Mouse (Mus musculus): ENCODE measurements around the gene Gabpb1. TPM values are rescaled to one million over a fixed set of nuclear protein-coding genes. Genes with fewer than 3 reads are reported as not detected.

Gene Gabpb1
- polyA plus RNA-seq (2015; fragmentation: Nextera tagmentation; extraction: Ambion mirVana) = 31.5 and 33.1 TPM in 2 replicates

DNA sequence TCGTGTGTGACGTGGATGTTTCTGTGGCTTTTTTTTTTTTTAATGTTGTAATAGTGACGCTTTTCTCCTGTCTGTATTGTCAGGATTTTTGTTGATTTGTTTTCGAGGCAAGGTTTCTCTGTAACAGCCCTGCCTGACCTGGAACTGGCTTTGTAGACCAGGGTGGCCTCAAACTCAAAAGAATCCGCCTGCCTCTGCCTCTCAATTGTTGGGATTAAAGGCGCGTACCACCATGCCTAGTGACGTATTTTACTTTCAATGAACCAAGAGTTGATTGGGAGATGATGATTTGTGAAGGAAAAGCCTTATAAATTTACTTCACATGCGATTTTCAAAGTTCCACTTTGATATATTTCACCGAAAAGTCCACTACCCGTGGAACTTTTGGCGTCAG lies at the start of gene Gabpb1:
Gene Gabpb1, minus strand, starts transcription at position 216 of the 394 bp plus-strand sequence.
- Histone ChIP-seq H3K9me3 (ENCODE audit: control insufficient read depth, low read length) (no peaks in the 10 kb centered on the region), H3K4me1 (ENCODE audit: control insufficient read depth, insufficient read depth, low read length) (peaks cover 22% of the 10 kb centered on the region), H3K27me3 (replicated peaks; ENCODE audit: control insufficient read depth, insufficient read depth, low read length) (no peaks in the 10 kb centered on the region), H3K36me3 (ENCODE audit: control insufficient read depth, insufficient read depth, low read length) (no peaks in the 10 kb centered on the region), H3K4me3 (ENCODE audit: low read length) (peak within 1 kb of the TSS; percentile 97), H3K4me2 (ENCODE audit: low read depth, low read length) (peak within 1 kb of the TSS; percentile 70), H3K27ac (ENCODE audit: low read length) (peak within 1 kb of the TSS; percentile 100), H3K9ac (ENCODE audit: low read depth, low read length) (peak within 1 kb of the TSS; percentile 99)
- no peak for ATAC-seq
- 21% methylated on average over 12 of the region's 12 CpGs for WGBS

GRCm38 (mm10) chr2:126712950-126713349 lies 36.8 kb upstream of the Gabpb1 start:
- Histone ChIP-seq H3K4me1 (ENCODE audit: control insufficient read depth, insufficient read depth, low read length) (peaks cover 4% of the 10 kb centered on the region; the same call in 1 of the 2 replicates), H3K9me3 (ENCODE audit: control insufficient read depth, low read length) (no peaks in the 10 kb centered on the region), H3K4me3 (ENCODE audit: low read length) (no peak overlapping the region), H3K36me3 (ENCODE audit: control insufficient read depth, insufficient read depth, low read length) (no peaks in the 10 kb centered on the region), H3K27ac (ENCODE audit: low read length) (no peak overlapping the region), H3K4me2 (ENCODE audit: low read depth, low read length) (no peak overlapping the region), H3K9ac (ENCODE audit: low read depth, low read length) (no peak overlapping the region), H3K27me3 (replicated peaks; ENCODE audit: control insufficient read depth, insufficient read depth, low read length) (no peaks in the 10 kb centered on the region)
- no peak for ATAC-seq

- Histone ChIP-seq H3K4me2 (ENCODE audit: low read depth, low read length) (no peak overlapping the region), H3K36me3 (ENCODE audit: control insufficient read depth, insufficient read depth, low read length) (no peaks in the 10 kb centered on the region), H3K9me3 (ENCODE audit: control insufficient read depth, low read length) (no peaks in the 10 kb centered on the region), H3K4me3 (ENCODE audit: low read length) (no peak overlapping the region), H3K4me1 (ENCODE audit: control insufficient read depth, insufficient read depth, low read length) (peaks cover 6% of the 10 kb centered on the region; the same call in 1 of the 2 replicates), H3K9ac (ENCODE audit: low read depth, low read length) (no peak overlapping the region), H3K27me3 (replicated peaks; ENCODE audit: control insufficient read depth, insufficient read depth, low read length) (no peaks in the 10 kb centered on the region), H3K27ac (ENCODE audit: low read length) (no peak overlapping the region)
- WGBS = 98% methylated on average over 5 of the region's 5 CpGs
- ATAC-seq = no peak
Measured at GRCm38 (mm10) chr2:126712526-126712925, 36.4 kb upstream of the Gabpb1 start.

DNA sequence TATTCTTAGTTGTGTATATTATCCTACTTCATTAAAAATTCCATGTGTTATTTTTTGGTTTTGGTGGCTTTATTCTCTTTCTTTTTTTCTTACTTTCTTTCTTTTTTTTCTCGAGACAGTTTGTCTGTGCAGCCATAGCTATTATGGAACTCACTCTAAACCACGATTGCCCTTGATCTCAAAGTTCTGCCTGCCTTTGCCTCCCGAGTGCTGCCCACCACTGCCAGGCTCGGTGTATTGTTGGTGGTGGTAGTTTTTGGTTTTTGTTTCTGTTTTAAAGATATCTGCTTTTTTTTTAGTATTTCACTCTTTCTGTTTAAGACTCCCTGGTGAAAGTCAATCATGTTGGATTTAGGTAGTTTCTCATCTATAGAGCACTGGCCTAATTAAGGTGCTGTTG lies 32.2 kb upstream of the Gabpb1 start:
- H3K36me3 ChIP-seq (ENCODE audit: control insufficient read depth, insufficient read depth, low read length) = no peaks in the 10 kb centered on the region
- no peak overlapping the region for H3K27ac ChIP-seq (ENCODE audit: low read length)
- no peak overlapping the region for H3K4me3 ChIP-seq (ENCODE audit: low read length)
- H3K4me1 ChIP-seq (ENCODE audit: control insufficient read depth, insufficient read depth, low read length) = peaks cover 6% of the 10 kb centered on the region; the same call in 1 of the 2 replicates
- no peaks in the 10 kb centered on the region for H3K27me3 ChIP-seq (replicated peaks; ENCODE audit: control insufficient read depth, insufficient read depth, low read length)
- no peaks in the 10 kb centered on the region for H3K9me3 ChIP-seq (ENCODE audit: control insufficient read depth, low read length)
- no peak for ATAC-seq
- peak overlapping the region; percentile 59 for H3K4me2 ChIP-seq (ENCODE audit: low read depth, low read length)
- 78% methylated on average over 4 of the region's 4 CpGs for WGBS
- H3K9ac ChIP-seq (ENCODE audit: low read depth, low read length) = peak overlapping the region; percentile 93; the same call in 1 of the 2 replicates

- ATAC-seq = peak; percentile 91
- Histone ChIP-seq H3K27me3 (replicated peaks; ENCODE audit: control insufficient read depth, insufficient read depth, low read length) (no peaks in the 10 kb centered on the region), H3K9ac (ENCODE audit: low read depth, low read length) (peak overlapping the region; percentile 93), H3K27ac (ENCODE audit: low read length) (peak overlapping the region; percentile 82), H3K4me2 (ENCODE audit: low read depth, low read length) (peak overlapping the region; percentile 59), H3K4me3 (ENCODE audit: low read length) (peak overlapping the region; percentile 92), H3K4me1 (ENCODE audit: control insufficient read depth, insufficient read depth, low read length) (peaks cover 6% of the 10 kb centered on the region; the same call in 1 of the 2 replicates), H3K9me3 (ENCODE audit: control insufficient read depth, low read length) (no peaks in the 10 kb centered on the region), H3K36me3 (ENCODE audit: control insufficient read depth, insufficient read depth, low read length) (no peaks in the 10 kb centered on the region)
- WGBS = 2% methylated on average over 23 of the region's 23 CpGs
Measured at GRCm38 (mm10) chr2:126707438-126707779, 31.3 kb upstream of the Gabpb1 start.

DNA sequence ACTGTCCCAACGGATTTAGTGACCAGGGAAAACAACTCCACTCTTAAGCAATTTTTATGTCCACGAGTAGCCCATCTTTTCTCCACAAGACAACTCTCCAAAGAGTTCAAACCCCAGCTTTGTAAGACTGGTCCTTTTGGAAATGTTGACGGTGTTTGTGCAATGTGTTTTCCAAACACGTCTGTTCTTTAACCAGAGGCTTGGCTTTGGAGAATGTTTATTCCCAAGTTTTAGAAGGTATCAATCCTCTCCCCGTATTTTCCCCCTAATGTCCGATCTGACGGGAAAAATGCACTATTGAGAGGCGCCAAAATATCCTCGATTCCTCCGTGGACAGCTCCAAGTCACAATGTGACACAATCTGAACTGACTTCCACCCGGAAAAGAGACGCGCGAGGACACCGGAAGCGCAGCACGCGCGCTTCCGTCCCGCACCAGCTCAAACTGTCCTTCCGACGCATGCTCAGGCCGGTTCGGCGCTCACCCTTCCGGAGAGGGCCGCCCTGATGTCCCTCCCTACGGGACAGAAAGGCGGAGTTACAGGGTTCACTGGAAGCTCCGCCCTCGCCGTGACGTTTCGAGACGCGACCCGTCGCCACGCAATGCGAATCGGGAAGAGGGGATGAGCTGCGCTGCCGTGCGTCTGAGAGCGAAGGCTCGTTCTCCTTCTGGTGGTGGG lies 30.8 kb upstream of the Gabpb1 start, which contains the start of gene Usp8:
Gene Usp8, plus strand, starts transcription at position 570 of the 679 bp plus-strand sequence.
- Histone ChIP-seq H3K27me3 (replicated peaks; ENCODE audit: control insufficient read depth, insufficient read depth, low read length) (no peaks in the 10 kb centered on the region), H3K4me2 (ENCODE audit: low read depth, low read length) (peak within 1 kb of the TSS; percentile 71), H3K9ac (ENCODE audit: low read depth, low read length) (peak within 1 kb of the TSS; percentile 93), H3K9me3 (ENCODE audit: control insufficient read depth, low read length) (no peaks in the 10 kb centered on the region), H3K27ac (ENCODE audit: low read length) (peak within 1 kb of the TSS; percentile 82), H3K4me3 (ENCODE audit: low read length) (peak within 1 kb of the TSS; percentile 92), H3K4me1 (ENCODE audit: control insufficient read depth, insufficient read depth, low read length) (peaks cover 6% of the 10 kb centered on the region; the same call in 1 of the 2 replicates), H3K36me3 (ENCODE audit: control insufficient read depth, insufficient read depth, low read length) (no peaks in the 10 kb centered on the region)
- WGBS = 3% methylated on average over 47 of the region's 47 CpGs
- peak; percentile 100 for ATAC-seq

DNA sequence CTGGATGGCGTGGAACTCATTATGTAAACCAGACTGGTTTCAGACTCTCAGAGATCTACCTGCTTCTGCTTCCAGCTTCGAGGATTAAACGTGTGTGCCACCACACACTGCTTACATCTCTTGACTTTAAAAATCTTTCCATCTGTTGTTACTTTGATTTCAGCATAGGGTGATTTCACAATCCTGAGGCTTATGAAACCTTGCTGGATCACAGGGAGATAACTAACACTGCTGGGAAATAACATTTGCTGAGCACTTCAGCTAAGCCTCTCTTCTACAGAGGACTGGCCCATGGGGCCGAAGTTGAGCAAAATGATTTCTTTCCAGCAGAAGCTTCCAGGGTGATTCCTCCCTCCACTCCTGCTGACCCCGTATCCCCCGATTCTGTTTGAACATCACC lies 19.1 kb upstream of the Gabpb1 start:
- H3K4me1 ChIP-seq (ENCODE audit: control insufficient read depth, insufficient read depth, low read length) = no peaks in the 10 kb centered on the region
- no peak for ATAC-seq
- no peaks in the 10 kb centered on the region for H3K27me3 ChIP-seq (replicated peaks; ENCODE audit: control insufficient read depth, insufficient read depth, low read length)
- no peak overlapping the region for H3K9ac ChIP-seq (ENCODE audit: low read depth, low read length)
- H3K27ac ChIP-seq (ENCODE audit: low read length) = no peak overlapping the region
- no peaks in the 10 kb centered on the region for H3K36me3 ChIP-seq (ENCODE audit: control insufficient read depth, insufficient read depth, low read length)
- 86% methylated on average over 6 of the region's 6 CpGs for WGBS
- no peak overlapping the region for H3K4me3 ChIP-seq (ENCODE audit: low read length)
- no peaks in the 10 kb centered on the region for H3K9me3 ChIP-seq (ENCODE audit: control insufficient read depth, low read length)
- no peak overlapping the region for H3K4me2 ChIP-seq (ENCODE audit: low read depth, low read length)

DNA sequence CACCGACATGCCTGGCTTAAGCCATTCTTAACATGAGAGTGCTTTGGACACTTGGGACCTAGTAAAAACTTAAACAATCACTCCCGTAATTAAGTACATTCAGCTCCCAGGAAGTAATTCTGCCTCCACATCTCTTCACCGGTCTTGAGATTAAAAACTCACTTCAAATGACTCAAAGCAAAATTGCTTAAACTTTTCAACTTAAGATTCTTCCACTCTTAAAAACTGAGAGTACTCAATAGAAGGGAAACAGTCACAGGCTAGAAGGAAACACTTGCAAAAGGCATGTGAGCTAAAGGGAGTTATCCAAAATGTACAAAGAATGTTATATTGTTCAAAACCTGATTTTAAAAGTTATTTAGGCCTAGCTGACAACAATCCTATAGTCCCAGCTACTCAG lies 15.2 kb upstream of the Gabpb1 start:
- Histone ChIP-seq H3K27ac (ENCODE audit: low read length) (no peak overlapping the region), H3K27me3 (replicated peaks; ENCODE audit: control insufficient read depth, insufficient read depth, low read length) (no peaks in the 10 kb centered on the region), H3K9me3 (ENCODE audit: control insufficient read depth, low read length) (no peaks in the 10 kb centered on the region), H3K36me3 (ENCODE audit: control insufficient read depth, insufficient read depth, low read length) (no peaks in the 10 kb centered on the region), H3K4me2 (ENCODE audit: low read depth, low read length) (no peak overlapping the region), H3K4me1 (ENCODE audit: control insufficient read depth, insufficient read depth, low read length) (no peaks in the 10 kb centered on the region), H3K9ac (ENCODE audit: low read depth, low read length) (no peak overlapping the region), H3K4me3 (ENCODE audit: low read length) (no peak overlapping the region)
- no peak for ATAC-seq
- WGBS = 81% methylated on average over 3 of the region's 3 CpGs

GRCm38 (mm10) chr2:126682937-126683336 lies 6.8 kb upstream of the Gabpb1 start:
- Histone ChIP-seq H3K4me2 (ENCODE audit: low read depth, low read length) (no peak overlapping the region), H3K27me3 (replicated peaks; ENCODE audit: control insufficient read depth, insufficient read depth, low read length) (no peaks in the 10 kb centered on the region), H3K9me3 (ENCODE audit: control insufficient read depth, low read length) (peaks cover 3% of the 10 kb centered on the region; the same call in 1 of the 2 replicates), H3K9ac (ENCODE audit: low read depth, low read length) (no peak overlapping the region), H3K36me3 (ENCODE audit: control insufficient read depth, insufficient read depth, low read length) (no peaks in the 10 kb centered on the region; the same call in 1 of the 2 replicates), H3K4me3 (ENCODE audit: low read length) (no peak overlapping the region), H3K4me1 (ENCODE audit: control insufficient read depth, insufficient read depth, low read length) (no peaks in the 10 kb centered on the region), H3K27ac (ENCODE audit: low read length) (no peak overlapping the region)
- no peak for ATAC-seq
- WGBS = 86% methylated on average over 1 of the region's 1 CpGs
